Mouse (Mus musculus): ENCODE data around the gene Stard10. TPM values are rescaled to one million over a fixed set of nuclear protein-coding genes. Genes with fewer than 3 reads are reported as not detected.

Gene Stard10
- polyA plus RNA-seq, 1 experiment from 2014 or later, result 15.6 TPM

Other genes starting within 250 kb of the Stard10 start
- 21.9 and 23.9 TPM in 2 replicates for gene Fchsd2, start 224.2 kb upstream of the Stard10 start, polyA plus RNA-seq (2014; fragmentation: Nextera tagmentation; extraction: Ambion mirVana)
- 7.2 and 7.3 TPM in 2 replicates for gene Atg16l2, start 14.8 kb upstream of the Stard10 start, polyA plus RNA-seq (2014; fragmentation: Nextera tagmentation; extraction: Ambion mirVana)
- 13.5 and 14.1 TPM in 2 replicates for gene Arap1, start 31.0 kb downstream of the Stard10 start, polyA plus RNA-seq (2014; fragmentation: Nextera tagmentation; extraction: Ambion mirVana)
- 4.2 TPM in 1 of 2 replicates, not detected in the other for gene Gm45837, start 93.8 kb downstream of the Stard10 start, polyA plus RNA-seq (2014; fragmentation: Nextera tagmentation; extraction: Ambion mirVana)
- 10.6 and 18.6 TPM in 2 replicates for gene Pde2a, start 104.6 kb downstream of the Stard10 start, polyA plus RNA-seq (2014; fragmentation: Nextera tagmentation; extraction: Ambion mirVana)

Data from embryonic facial prominence, embryonic 11.5 days (tissue).